Mouse (Mus musculus) kidney, postnatal 4 days (tissue): Measurements from ENCODE around the gene Cdc42ep1.
"Not testable (repeated sequence)": the region's sequence is repeated elsewhere in the genome, so short reads cannot be mapped to it uniquely, and the experiment has no call there.

Experiments used
- DNase-seq, 2 experiments: peaks; one replicate each; pipeline ENCODE4 v3.0.0; 2021; ENCODE audit warnings: mixed read lengths in 2 of 2

The Cdc42ep1 gene

GRCm38 (mm10) chr15:78830742-78831719 is 11.4 kb upstream of the Cdc42ep1 start:
- peak in 1 of 2 experiments; percentile 53 for DNase-seq

- peak; percentile 77 to 88 for DNase-seq
Observed at GRCm38 (mm10) chr15:78831720-78832657, 10.4 kb upstream of the Cdc42ep1 start.

GRCm38 (mm10) chr15:78832701-78833123 is 9.7 kb upstream of the Cdc42ep1 start:
- DNase-seq: peak; percentile 82 to 90

- DNase-seq: peak in 1 of 2 experiments; percentile 55
Observed at GRCm38 (mm10) chr15:78833582-78833981, 8.8 kb upstream of the Cdc42ep1 start.

- DNase-seq: peak; percentile 69 to 82
Observed at GRCm38 (mm10) chr15:78834233-78835005, 8.0 kb upstream of the Cdc42ep1 start.

- DNase-seq: peak; percentile 65 to 79
Observed at GRCm38 (mm10) chr15:78835200-78836085, 7.0 kb upstream of the Cdc42ep1 start.

- DNase-seq: peak; percentile 75 to 84
Observed at GRCm38 (mm10) chr15:78836086-78836621, 6.3 kb upstream of the Cdc42ep1 start.

GRCm38 (mm10) chr15:78839744-78840143 is 2.7 kb upstream of the Cdc42ep1 start:
- DNase-seq: peak; percentile 56 to 68

GRCm38 (mm10) chr15:78840241-78840640 is 2.2 kb upstream of the Cdc42ep1 start:
- peak in 1 of 2 experiments; percentile 47 for DNase-seq

- DNase-seq: peak in 1 of 2 experiments; percentile 15
Observed at GRCm38 (mm10) chr15:78840751-78841150, 1.7 kb upstream of the Cdc42ep1 start.

GRCm38 (mm10) chr15:78841161-78841790 is 1.1 kb upstream of the Cdc42ep1 start:
- no peak for DNase-seq

GRCm38 (mm10) chr15:78843581-78844469 is 1.4 kb downstream of the Cdc42ep1 start:
- peak; percentile 57 to 63 for DNase-seq

GRCm38 (mm10) chr15:78844791-78845190 is 2.4 kb downstream of the Cdc42ep1 start:
- peak; percentile 70 to 81 for DNase-seq

GRCm38 (mm10) chr15:78845321-78845720 is 2.9 kb downstream of the Cdc42ep1 start:
- no peak for DNase-seq

GRCm38 (mm10) chr15:78845867-78846266 is 3.4 kb downstream of the Cdc42ep1 start:
- peak in 1 of 2 experiments; percentile 52 for DNase-seq

- DNase-seq: no peak
Observed at GRCm38 (mm10) chr15:78846352-78846751, 3.9 kb downstream of the Cdc42ep1 start.

- DNase-seq: not testable (repeated sequence)
Observed at GRCm38 (mm10) chr15:78846805-78847204, 4.4 kb downstream of the Cdc42ep1 start.

- DNase-seq: peak; percentile 92
Observed at GRCm38 (mm10) chr15:78848467-78848866, 6.0 kb downstream of the Cdc42ep1 start.

GRCm38 (mm10) chr15:78849485-78849884 is 7.1 kb downstream of the Cdc42ep1 start:
- DNase-seq: no peak
